Mouse (Mus musculus): ENCODE results near the gene Tmem80.
A peak's percentile ranks its signal among the peaks of the same experiment; 100 is the strongest.

The Tmem80 gene

DNA sequence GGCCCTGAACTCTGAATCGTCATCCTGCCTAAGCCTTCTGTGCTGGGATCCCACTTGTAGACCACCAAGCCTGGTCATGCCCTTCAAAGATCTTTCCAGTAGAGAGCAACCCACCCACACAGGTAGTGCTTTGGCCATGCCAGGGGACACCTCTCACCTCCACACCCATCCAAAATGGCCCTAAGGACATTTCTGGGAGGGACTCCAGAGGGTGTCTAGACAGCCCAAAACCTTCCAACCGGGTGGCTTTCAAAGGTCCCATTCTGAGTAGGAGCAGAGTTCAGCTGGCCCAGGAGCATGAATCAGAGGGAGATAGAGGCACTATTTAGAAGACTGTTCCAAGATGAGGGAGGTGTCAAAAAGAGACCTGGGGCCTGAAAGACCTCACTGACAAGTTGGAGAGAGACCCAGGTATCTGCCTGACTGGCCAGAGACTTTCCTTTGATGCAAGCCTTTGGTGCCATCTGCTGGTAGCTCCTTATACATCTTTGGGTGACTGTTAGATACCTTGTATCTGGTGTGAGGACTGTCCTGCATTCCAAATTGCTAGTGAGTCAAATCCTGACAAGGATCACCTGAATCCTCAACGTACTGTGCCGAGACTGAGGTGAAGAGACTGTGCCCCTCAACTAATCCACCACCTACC is 35.7 kb downstream of the Tmem80 start:
- DNase-seq (ENCODE audit: low spot score) = peak; percentile 81

DNA sequence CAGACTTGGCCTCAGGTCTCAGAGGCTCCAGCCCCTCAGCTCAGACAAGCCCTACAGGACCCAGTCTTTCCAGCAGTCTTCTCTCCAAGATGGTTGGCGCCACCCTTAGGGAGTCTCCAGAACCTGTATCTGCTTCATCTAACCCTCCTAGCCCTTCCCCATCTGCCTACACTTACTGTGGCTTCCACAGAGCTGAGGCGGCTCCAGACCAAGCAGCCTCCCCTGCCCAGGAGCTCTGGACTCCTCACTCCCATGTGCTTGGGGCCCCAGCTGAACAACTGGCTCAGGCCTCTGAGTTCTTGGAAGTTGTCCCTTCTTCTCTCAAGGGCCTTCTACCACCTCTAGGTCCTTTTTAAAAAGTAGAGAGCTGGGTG is 36.2 kb downstream of the Tmem80 start:
- no peak for DNase-seq (ENCODE audit: low spot score)

GRCm38 (mm10) chr7:141364349-141365048 is 37.0 kb downstream of the Tmem80 start:
- DNase-seq (ENCODE audit: low spot score) = no peak

DNA sequence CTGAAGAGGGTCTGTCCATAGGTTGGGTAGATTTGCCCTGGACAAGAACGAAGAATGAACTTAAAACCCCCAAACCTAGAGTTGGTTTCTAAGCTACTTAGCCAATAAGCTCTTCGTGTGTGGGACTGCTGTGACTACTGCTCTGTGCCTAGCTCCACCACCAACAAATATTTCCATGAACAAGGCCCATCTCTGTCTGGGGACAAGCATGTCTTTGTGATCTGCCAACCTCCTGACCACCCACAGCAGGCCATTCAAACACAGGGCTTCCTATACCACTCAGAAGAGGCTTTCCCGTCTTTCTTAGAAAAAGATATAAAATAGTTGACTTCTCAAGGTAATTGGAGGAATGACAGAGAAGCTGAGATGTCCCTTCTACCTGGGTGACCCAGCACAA is 37.5 kb downstream of the Tmem80 start:
- no peak for DNase-seq (ENCODE audit: low spot score)

DNA sequence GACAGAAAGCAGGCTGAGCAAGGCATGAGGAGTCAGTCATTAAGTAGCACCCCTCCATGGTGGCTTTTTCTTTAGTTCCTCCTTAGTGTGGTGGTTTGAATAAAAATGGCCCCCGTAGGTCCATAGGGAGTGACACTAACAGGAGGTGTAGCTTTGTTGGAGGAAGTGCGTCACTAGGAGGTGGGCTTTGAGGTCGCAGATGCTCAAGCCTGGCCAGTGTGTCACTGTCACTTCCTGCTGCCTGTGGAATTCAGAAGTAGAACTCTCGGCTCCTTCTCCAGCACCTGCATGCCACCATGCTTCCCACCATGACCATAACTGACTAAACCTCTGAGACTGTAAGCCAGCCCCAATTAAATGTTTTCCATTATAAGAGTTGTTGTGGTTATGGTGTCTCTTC is 39.8 kb downstream of the Tmem80 start:
- no peak for DNase-seq (ENCODE audit: low spot score)

DNA sequence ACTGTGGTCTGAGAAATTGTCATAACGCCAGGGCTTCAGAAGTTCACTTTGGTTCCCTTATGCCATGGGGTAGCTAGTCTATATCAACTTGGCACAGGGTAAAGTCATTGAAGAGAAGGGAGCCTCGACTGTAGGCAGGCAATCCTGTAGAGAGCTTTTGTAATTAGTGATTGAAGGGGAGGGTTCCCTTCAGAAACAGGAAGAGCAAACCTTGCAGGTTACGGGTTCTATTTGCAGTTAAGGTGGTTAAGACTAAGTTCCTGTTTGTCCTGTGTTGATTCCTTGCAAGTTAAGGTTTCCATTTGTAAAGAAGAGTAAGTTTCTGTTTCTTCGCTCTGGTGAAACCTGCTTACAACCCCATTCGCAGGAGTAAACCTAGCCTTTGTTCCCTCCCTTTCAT is 42.4 kb downstream of the Tmem80 start:
- DNase-seq (ENCODE audit: low spot score) = no peak

DNA sequence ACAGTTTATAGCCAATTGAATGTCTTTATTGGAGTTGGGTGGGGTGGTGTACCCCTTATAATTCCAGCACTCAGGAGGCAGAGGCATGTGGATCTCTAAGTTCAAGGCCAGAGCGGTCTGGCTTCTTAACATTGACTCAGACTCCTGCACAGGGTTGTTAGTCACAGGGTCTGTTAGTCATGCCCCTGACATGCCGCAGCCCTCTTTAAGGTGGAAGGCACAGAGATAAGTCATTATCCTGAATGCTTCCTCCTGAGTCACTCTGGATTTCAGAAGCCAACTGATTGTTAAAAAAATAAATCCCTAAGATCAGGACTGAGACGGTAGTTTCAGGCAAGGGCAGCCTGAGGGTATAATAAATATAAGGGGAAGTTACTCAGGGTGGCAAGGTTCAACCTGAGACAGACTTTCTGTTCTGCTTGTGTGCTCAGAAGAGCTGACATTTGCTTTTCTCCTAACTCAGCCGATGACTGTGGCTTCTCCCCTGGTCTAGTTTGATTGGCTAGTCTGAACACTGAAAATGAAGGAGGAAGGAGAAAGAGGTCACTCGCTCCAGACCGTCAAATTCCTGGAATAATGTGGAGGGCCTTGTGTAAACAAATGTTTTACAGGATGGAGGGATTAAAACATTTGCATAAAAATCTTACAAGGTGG is 44.5 kb downstream of the Tmem80 start:
- DNase-seq (ENCODE audit: low spot score) = no peak

GRCm38 (mm10) chr7:141373611-141374010 is 46.1 kb downstream of the Tmem80 start:
- DNase-seq (ENCODE audit: low spot score) = peak; percentile 72

- no peak for DNase-seq (ENCODE audit: low spot score)
Observed at GRCm38 (mm10) chr7:141374399-141374798, 46.9 kb downstream of the Tmem80 start.

DNA sequence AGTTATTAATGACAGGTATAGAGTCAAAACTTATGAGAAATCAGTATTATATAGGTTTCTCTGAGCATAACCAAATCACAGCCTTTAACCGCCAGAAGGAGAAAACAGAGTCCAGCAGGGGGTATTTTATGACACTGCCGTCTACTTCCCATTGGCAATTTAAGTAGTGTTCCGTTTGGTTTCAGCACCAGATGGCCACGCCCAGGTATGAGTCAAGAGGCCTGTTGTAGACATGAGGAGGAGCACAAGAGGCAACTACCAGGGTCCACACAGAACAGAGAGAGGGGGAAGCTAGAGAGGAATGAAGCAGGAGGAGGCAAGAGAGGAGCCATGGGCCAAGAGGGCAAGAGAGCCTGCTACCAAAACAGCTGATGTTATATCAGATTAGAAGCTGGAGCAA is 52.0 kb downstream of the Tmem80 start:
- DNase-seq (ENCODE audit: low spot score) = no peak

- peak; percentile 66 for DNase-seq (ENCODE audit: low spot score)
Observed at GRCm38 (mm10) chr7:141381068-141381835, 53.7 kb downstream of the Tmem80 start.
